Comparison of ENCODE assay signal across 30 mouse cellular contexts in genomic region chr8:111855977-111856376, GRCm38 (mm10). TPM values are rescaled to one million over a fixed set of nuclear protein-coding genes. Genes with fewer than 3 reads are reported as not detected.
DNase-seq lines count a peak whose midpoint lies in the region; TF ChIP-seq lines count a peak whose summit lies in the region.
"Had no signal": no experiment of that assay in that cellular context is flagged by ENCODE, and none has a peak within 500 bp of the region (broad histone marks: within the 10 kb centered on the region; RNA-seq: fewer than 3 reads in every experiment).

No protein-coding gene starts in this region.

- no peaks in the 10 kb centered on the region for H3K36me3 ChIP-seq in testis, adult 2 months (ENCODE audit: control insufficient read depth, insufficient read depth, low read length)
- no peaks in the 10 kb centered on the region for H3K36me3 ChIP-seq in ES-E14 (ENCODE audit: control insufficient read depth, insufficient read depth, low read length, poor library complexity, severe bottlenecking)
- H3K36me3 ChIP-seq: embryonic facial prominence, embryonic 12.5 days; embryonic facial prominence, embryonic 15.5 days had no signal

- DNase-seq in testis, postnatal 10 days (ENCODE audit: low spot score): no peak
- DNase-seq in ES-E14 (ENCODE audit: low read depth, low spot score) (no peak), ZHBTc4 (ENCODE audit: low read depth, low spot score) (peak; percentile 76)
- no peak for DNase-seq in heart, adult 11 months
- DNase-seq in left cerebral cortex, postnatal 14 days (ENCODE audit: low spot score in 2 of 2): no peak
- no peak for DNase-seq in thymus, postnatal 36 days
- DNase-seq: adrenal gland, adult 2 months; adrenal gland, postnatal 14 days; B cell, adult 2 months; cerebellum, adult 2 months; cerebellum, adult 9-11 months; cerebellum, postnatal 25 days; forebrain, postnatal 0 days; gastrocnemius, postnatal 25 days; heart, adult 2 months; heart, postnatal 14 days; heart, postnatal 4 days had no signal

- intact Hi-C loops in left cerebral cortex, postnatal 14 days (cut with DNase I): no loop called here

- no peaks in the 10 kb centered on the region for H3K27me3 ChIP-seq in testis, adult 2 months (ENCODE audit: control insufficient read depth, insufficient read depth, low read length)
- H3K27me3 ChIP-seq: CH12.LX; embryonic facial prominence, embryonic 12.5 days; embryonic facial prominence, embryonic 15.5 days; heart, embryonic 13.5 days had no signal

- peak overlapping the region; percentile 83 for H3K4me3 ChIP-seq in testis, adult 2 months (ENCODE audit: control insufficient read depth, low read depth, low read length)
- peak overlapping the region in 1 of 2 experiments; percentile 36; a peak in 2 of 4 replicates for H3K4me3 ChIP-seq in ES-E14 (ENCODE audit: insufficient read depth in 1 of 2, low read depth in 1 of 2, low read length in 2 of 2, poor library complexity in 1 of 2, severe bottlenecking in 1 of 2)
- H3K4me3 ChIP-seq: embryonic facial prominence, embryonic 12.5 days; embryonic facial prominence, embryonic 15.5 days; heart, adult 2 months; heart, embryonic 10.5 days; heart, embryonic 13.5 days had no signal

- H3K27ac ChIP-seq in testis, adult 2 months (ENCODE audit: control insufficient read depth, insufficient read depth, low read depth, low read length): no peak overlapping the region
- H3K27ac ChIP-seq in ES-E14 (ENCODE audit: insufficient read depth, low read depth, low read length, poor library complexity, severe bottlenecking): no peak overlapping the region
- H3K27ac ChIP-seq: embryonic facial prominence, embryonic 12.5 days; embryonic facial prominence, embryonic 15.5 days; heart, adult 2 months; heart, embryonic 10.5 days; heart, embryonic 13.5 days; hindbrain, embryonic 14.5 days; hindbrain, postnatal 0 days had no signal

- peaks cover 3% of the 10 kb centered on the region; the same call in 1 of the 2 replicates for H3K4me1 ChIP-seq in testis, adult 2 months (ENCODE audit: control insufficient read depth, insufficient read depth, low read length)
- H3K4me1 ChIP-seq in ES-E14 (ENCODE audit: control insufficient read depth in 2 of 2, insufficient read depth in 2 of 2, low read length in 2 of 2, poor library complexity in 1 of 2): peaks cover 0 to 1% of the 10 kb centered on the region in 2 experiments; a peak in 1 of 4 replicates

- H3K9ac ChIP-seq in ES-E14 (ENCODE audit: insufficient read depth, low read depth, low read length, poor library complexity, severe bottlenecking): peak overlapping the region; percentile 46; the same call in 1 of the 2 replicates
- H3K9ac ChIP-seq: embryonic facial prominence, embryonic 12.5 days; embryonic facial prominence, embryonic 15.5 days; forebrain, postnatal 0 days; heart, embryonic 13.5 days; hindbrain, embryonic 14.5 days had no signal

- in situ Hi-C loops in ES-E14 (cut with MboI; ENCODE audit: low sequenced_read_pairs in 2 of 2, unreplicated experiment in 2 of 2): no loop called here

- no peak for TF ChIP-seq CTCF in testis, adult 2 months (IDR thresholded peaks at IDR 0.05; ENCODE audit: control insufficient read depth, insufficient read depth, insufficient replicate concordance, low read depth, low read length)

- no peak for TF ChIP-seq POLR2A in testis, adult 2 months (IDR thresholded peaks at IDR 0.05; ENCODE audit: control insufficient read depth, low read depth, low read length)

- H3K9me3 ChIP-seq in ES-E14 (ENCODE audit: control insufficient read depth, insufficient read depth, low read depth, low read length): no peaks in the 10 kb centered on the region
- H3K9me3 ChIP-seq: embryonic facial prominence, embryonic 12.5 days; embryonic facial prominence, embryonic 15.5 days; heart, embryonic 10.5 days; heart, embryonic 13.5 days had no signal

TF ChIP-seq in ES-E14, 5 proteins besides CTCF, POLR2A, EP300 and RAD21:
- TF ChIP-seq MAFK (IDR thresholded peaks at IDR 0.05; ENCODE audit: insufficient read depth, low read depth, low read length) (peak; percentile 86), CHD2 (IDR thresholded peaks at IDR 0.05; ENCODE audit: low read depth, low read length) (no peak)

RNA-seq across cellular contexts. Expression of gene Cfdp1, which starts 1.9 kb away (rescaled TPM):
- 9.7 and 12.5 TPM in 2 replicates for polyA plus RNA-seq in testis, adult 2 months (2012; rRNA removed)
- 113 and 190 TPM in 2 replicates for total RNA-seq in ES-E14 (2012; rRNA removed)
- total RNA-seq in left cerebral cortex, postnatal 14 days (2021): 10 to 100 TPM; 79.4 to 83.6 TPM

RNA-seq across cellular contexts. Expression of gene Tmem170, which starts 20.6 kb away (rescaled TPM):
- polyA plus RNA-seq in testis, adult 2 months (2012; rRNA removed): 7.0 and 9.1 TPM in 2 replicates
- total RNA-seq in ES-E14 (2012; rRNA removed): 12.1 and 14.3 TPM in 2 replicates
- total RNA-seq in left cerebral cortex, postnatal 14 days (2021): 1 to 10 TPM; 2.8 to 3.3 TPM

RNA-seq across cellular contexts. Expression of gene Chst5, which starts 54.3 kb away (rescaled TPM):
- 0.60 and 0.69 TPM in 2 replicates for polyA plus RNA-seq in testis, adult 2 months (2012; rRNA removed)
- 4.0 and 4.4 TPM in 2 replicates for total RNA-seq in ES-E14 (2012; rRNA removed)
- under 1 TPM; 0.62 to 0.85 TPM for total RNA-seq in left cerebral cortex, postnatal 14 days (2021)
- total RNA-seq: adrenal gland, adult 2 months; adrenal gland, postnatal 14 days; CH12.LX; common myeloid progenitor, adult 5-6 weeks; gastrocnemius, adult 8-10 months; heart, adult 2 months; heart, postnatal 14 days; heart, postnatal 4 days; MEL had no signal
- polyA plus RNA-seq: adrenal gland, adult 2 months; gonadal fat pad, adult 2 months; heart, adult 2 months; inflammation-experienced regulatory T-cells, adult 6 months had no signal
